Mouse (Mus musculus) forebrain, embryonic 15.5 days (tissue): ENCODE measurements around the gene Vill. TPM values are rescaled to one million over a fixed set of nuclear protein-coding genes. Genes with fewer than 3 reads are reported as not detected.

Source experiments
- ATAC-seq: fragments of 200-750 bp; cut with Nextera tagmentation; replicated peaks from 2 replicates; pipeline ENCODE4 v1.8.0; 2017; ENCODE audit warnings: mild to moderate bottlenecking, moderate TSS enrichment, moderate library complexity
- H3K27ac ChIP-seq: fragments of 300-500 bp; sonication (generic); replicated peaks from 2 replicates; pipeline ENCODE4 v1.5.1; 2015; ENCODE audit warnings: mild to moderate bottlenecking, inconsistent platforms
- H3K27me3 ChIP-seq: fragments of 300-500 bp; sonication (generic); 2 replicates; pipeline ENCODE4 v1.6.1; 2015; ENCODE audit warnings: inconsistent platforms
- H3K36me3 ChIP-seq: fragments of 300-500 bp; sonication (generic); 2 replicates; pipeline ENCODE4 v1.6.1; 2015; ENCODE audit warnings: mild to moderate bottlenecking, inconsistent platforms
- H3K4me1 ChIP-seq: fragments of 300-500 bp; sonication (generic); 2 replicates; pipeline ENCODE4 v1.6.1; 2015; ENCODE audit warnings: inconsistent platforms
- H3K4me2 ChIP-seq: fragments of 300-500 bp; sonication (generic); replicated peaks from 2 replicates; pipeline ENCODE4 v1.6.1; 2015; ENCODE audit warnings: mild to moderate bottlenecking, inconsistent platforms
- H3K4me3 ChIP-seq: fragments of 300-500 bp; sonication (generic); 2 replicates; pipeline ENCODE4 v1.5.1; 2015; ENCODE audit warnings: mild to moderate bottlenecking, inconsistent platforms
- H3K9ac ChIP-seq: fragments of 300-500 bp; sonication (generic); replicated peaks from 2 replicates; pipeline ENCODE4 v1.6.1; 2015; ENCODE audit warnings: mild to moderate bottlenecking, inconsistent platforms
- H3K9me3 ChIP-seq: fragments of 300-500 bp; sonication (generic); 2 replicates; pipeline ENCODE4 v1.6.1; 2016; ENCODE audit warnings: inconsistent platforms
- WGBS: fragments of 180-500 bp; shearing (Covaris S2); methylation state at CpG from one replicate; pipeline ENCODE4 v1.1.7; 2015; ENCODE audit warnings: mixed read lengths; 5-methylcytosine and 5-hydroxymethylcytosine counted together
- polyA plus RNA-seq: library from polyadenylated mRNA; unstranded; fragments of >200 nt; fragmentation: Nextera tagmentation; extraction: Ambion mirVana; gene quantifications from 2 replicates; pipeline ENCODE4 v1.2.1, GENCODE M21; 2015

Vill gene
- 2.1 and 2.7 TPM in 2 replicates for polyA plus RNA-seq

DNA sequence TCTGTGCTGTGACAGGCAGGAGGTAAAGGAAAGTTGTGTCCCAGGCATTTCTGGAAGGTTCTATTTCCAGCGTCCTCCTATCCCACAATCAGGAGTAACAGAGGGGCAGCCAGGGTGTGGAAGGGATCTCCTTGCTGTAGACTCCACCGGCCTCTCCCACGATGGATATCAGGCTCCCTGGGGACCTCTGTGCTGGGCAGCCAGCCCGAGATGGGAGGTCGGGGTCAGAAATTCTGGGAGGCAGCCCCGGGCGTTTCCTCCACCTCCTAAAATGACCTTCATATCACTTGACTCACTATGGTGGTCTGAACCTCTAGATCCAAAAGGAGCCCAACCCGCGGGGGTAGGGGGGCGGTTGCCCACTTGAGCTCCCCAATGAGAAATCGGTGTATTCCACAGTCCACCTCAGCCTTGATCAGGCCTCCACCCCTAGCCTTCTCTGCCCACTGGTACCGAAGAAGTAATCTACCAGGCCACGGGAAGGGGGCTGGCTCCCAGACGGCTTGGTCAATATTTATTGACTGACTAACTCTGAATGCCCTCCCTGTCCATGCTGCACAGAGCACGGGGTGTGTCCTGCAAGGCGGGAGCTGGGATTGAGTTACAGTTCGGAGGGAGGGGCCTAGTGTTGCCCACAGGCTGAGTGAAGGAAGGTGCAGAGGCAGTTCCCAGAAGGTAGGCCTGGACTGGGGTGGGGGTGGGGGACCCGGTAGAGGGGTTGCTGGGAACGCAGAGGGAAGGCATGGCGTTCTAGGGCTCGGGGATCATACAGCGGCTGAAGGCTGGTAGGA, at the start of gene Vill:
Gene Vill (plus strand): TSS at position 625 of the 791 bp plus-strand sequence.
- no peaks in the 10 kb centered on the region for H3K9me3 ChIP-seq
- peak within 1 kb of the TSS; percentile 32 for H3K4me2 ChIP-seq
- 22% methylated on average over 22 of the region's 22 CpGs for WGBS
- no peak within 1 kb of the TSS for H3K27ac ChIP-seq
- peak; percentile 57; the same call in 1 of the 2 replicates for ATAC-seq
- no peaks in the 10 kb centered on the region for H3K36me3 ChIP-seq
- no peak within 1 kb of the TSS for H3K9ac ChIP-seq
- H3K4me1 ChIP-seq = peaks cover 8% of the 10 kb centered on the region
- H3K4me3 ChIP-seq = peak within 1 kb of the TSS; percentile 12
- no peaks in the 10 kb centered on the region for H3K27me3 ChIP-seq

DNA sequence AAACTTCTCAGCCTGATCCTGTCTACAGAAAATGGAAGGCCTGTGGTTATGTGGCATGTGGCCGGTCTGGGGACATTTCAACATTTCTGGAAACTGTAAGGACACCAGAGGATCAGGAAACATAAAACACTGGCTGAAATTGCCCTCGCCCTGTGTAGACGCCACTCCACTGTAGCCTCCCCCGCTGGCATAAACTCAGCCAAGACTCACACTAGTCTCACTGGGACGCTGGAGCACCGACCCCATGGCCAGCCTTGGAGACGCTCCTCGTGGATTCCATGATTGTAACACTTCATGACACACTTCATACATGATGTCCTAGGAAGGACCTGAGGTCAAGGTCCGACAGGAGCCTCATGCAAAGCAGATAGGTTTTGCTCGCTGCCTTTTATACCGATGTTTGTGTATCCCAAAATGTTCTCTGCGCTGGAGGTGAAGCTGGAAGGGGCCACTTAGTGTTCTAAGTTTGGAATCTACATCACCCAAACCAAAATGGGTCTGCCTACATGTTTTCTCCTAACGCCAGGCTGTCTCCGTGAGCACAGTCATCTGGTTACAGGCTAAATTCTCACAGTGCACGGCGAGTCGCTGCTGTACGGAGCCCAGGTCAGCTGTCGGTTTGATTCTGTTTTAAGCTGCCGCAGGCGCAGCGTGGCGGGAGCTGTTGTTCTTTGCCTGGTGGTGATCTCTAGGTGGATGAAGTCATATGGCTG, 48.4 kb upstream of the Vill start:
- no peak for ATAC-seq
- WGBS = 91% methylated on average over 23 of the region's 23 CpGs
- Histone ChIP-seq H3K27me3 (no peaks in the 10 kb centered on the region), H3K9me3 (no peaks in the 10 kb centered on the region), H3K27ac (no peak overlapping the region), H3K4me1 (peaks cover 4% of the 10 kb centered on the region), H3K4me2 (no peak overlapping the region), H3K36me3 (no peaks in the 10 kb centered on the region), H3K9ac (no peak overlapping the region), H3K4me3 (no peak overlapping the region)

DNA sequence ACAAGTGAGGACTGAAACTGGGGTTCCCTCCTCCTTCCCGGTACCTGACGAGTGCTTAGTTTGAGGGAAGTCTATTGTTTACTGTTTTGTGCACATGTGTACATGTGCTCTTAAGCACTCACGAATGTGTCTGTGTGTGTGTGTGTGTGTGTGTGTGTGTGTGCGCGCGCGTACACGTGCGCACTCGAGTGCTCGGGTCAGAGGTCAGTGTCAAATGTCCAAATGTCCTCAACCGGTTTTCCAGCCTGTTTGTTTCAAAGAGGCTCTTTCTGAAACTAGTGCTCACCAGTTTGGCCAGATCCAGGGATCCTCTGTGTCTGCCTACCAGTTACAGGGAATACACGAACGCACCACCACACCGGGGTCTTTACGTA, 47.9 kb upstream of the Vill start:
- Histone ChIP-seq H3K9me3 (no peaks in the 10 kb centered on the region), H3K4me3 (no peak overlapping the region), H3K9ac (no peak overlapping the region), H3K27me3 (no peaks in the 10 kb centered on the region), H3K27ac (no peak overlapping the region), H3K4me2 (no peak overlapping the region), H3K36me3 (no peaks in the 10 kb centered on the region), H3K4me1 (peaks cover 4% of the 10 kb centered on the region)
- WGBS = 91% methylated on average over 16 of the region's 16 CpGs
- ATAC-seq = no peak

DNA sequence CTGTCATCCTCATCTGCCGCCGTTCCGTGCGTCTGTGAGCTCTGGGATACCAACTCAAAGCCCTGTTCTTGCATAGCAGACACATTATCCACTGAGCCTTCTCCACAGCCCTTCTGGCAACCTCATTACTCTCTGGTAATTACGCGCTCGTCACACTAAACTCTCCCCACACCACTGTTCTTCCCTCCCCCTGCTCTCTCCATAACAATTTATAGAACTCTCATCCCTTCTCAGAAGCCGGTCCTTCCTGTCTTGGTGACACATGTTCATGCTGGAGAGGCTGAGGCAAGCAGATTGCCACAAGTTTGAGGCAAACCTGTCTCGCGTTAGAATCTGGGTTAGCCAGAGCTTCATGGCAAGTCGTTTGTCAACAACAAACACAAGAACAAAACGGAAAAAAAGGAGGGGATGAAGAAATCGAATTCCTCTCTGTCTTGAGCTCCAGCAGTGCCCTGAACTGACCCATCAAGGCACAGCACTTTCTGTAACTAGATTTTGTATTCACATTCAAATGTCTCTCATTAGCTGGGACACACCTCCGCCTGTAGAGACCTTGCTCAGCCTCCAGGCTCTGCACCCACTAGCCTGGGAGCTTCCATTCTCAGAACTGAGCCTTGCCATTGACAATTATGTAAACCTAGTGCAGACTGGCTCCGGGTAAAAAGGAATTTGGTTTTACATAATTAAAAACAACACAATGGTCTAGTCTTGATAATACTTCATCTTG, 47.1 kb upstream of the Vill start:
- ATAC-seq = no peak
- no peaks in the 10 kb centered on the region for H3K36me3 ChIP-seq

DNA sequence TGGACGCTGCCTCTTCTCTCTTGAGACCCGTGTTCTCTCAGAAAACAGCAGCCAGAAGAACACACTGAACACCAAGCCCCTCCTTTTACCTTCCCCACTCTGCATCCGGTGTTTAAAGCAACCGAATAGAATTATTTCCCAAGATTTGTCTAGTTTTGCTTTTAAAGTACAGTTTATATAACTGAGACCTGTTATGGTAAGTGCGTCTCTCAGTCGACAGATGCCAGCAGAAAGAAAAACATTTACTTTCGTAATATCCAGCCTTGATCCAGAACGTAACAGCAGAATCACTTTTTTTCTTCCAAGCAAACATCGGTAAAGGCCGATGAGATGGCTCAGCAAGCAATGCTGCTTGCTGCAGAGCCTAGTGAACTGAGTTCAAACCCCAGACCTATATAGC, 45.3 kb upstream of the Vill start:
- no peaks in the 10 kb centered on the region for H3K27me3 ChIP-seq
- 89% methylated on average over 10 of the region's 10 CpGs for WGBS
- H3K4me1 ChIP-seq = peaks cover 4% of the 10 kb centered on the region
- no peaks in the 10 kb centered on the region for H3K36me3 ChIP-seq
- H3K9ac ChIP-seq = no peak overlapping the region
- H3K27ac ChIP-seq = no peak overlapping the region
- H3K4me2 ChIP-seq = no peak overlapping the region
- no peak overlapping the region for H3K4me3 ChIP-seq
- ATAC-seq = no peak
- H3K9me3 ChIP-seq = no peaks in the 10 kb centered on the region

More for the DNA sequence above, 47.1 kb upstream of the Vill start:
- Histone ChIP-seq H3K4me2 (no peak overlapping the region), H3K27me3 (no peaks in the 10 kb centered on the region), H3K27ac (no peak overlapping the region), H3K9me3 (no peaks in the 10 kb centered on the region), H3K4me1 (peaks cover 4% of the 10 kb centered on the region), H3K9ac (no peak overlapping the region), H3K4me3 (no peak overlapping the region)
- WGBS = 46% methylated on average over 15 of the region's 15 CpGs

DNA sequence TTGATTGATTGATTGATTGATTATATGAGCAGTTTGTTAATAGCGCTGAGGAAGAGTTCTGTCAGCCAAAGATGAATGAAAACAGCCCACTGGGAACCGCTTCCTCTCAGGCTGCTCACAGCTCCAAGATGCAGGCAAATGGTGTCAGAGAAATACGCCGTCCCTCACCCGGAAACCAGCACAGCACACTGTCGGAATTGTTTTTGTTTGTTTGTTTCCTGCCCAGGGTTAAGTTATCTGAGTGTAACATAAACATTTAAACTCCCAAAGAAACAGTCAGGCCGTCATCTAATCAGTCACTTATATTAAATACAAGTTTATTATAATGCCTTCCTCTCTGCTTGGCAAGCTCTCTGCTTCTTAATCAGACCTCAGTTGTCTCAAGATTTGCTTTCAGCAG, 43.7 kb upstream of the Vill start:
- H3K4me2 ChIP-seq = no peak overlapping the region
- H3K27ac ChIP-seq = no peak overlapping the region
- no peak for ATAC-seq

DNA sequence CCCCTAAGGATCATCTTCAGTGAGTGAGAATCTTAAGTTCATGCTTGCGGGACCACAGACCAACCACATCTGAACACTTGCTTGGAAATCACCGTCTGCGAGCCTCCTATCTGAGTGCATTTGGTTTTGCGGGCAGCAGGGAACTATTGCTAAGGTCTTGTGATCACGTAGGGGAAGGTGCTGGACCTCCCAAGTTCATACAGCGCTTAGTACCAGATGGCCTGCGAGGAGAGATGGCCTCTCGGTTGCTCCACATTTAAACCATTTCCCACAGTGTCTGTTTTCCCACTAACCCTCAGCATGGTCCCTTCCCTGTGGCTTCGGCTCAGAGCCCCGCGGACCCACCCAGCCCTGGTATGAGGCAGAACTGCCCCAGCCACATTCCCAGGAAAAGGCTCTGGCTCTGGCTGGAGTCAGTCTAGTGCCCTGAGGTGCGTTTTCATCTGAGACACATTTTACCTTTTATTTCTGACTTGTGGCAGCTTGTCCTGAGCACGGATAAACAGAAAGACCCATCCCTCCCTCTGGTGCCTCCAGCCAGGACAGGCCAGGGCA, 42.3 kb upstream of the Vill start:
- Histone ChIP-seq H3K36me3 (0 out of 2 replicates have a peak, but pooled peaks cover 5% of the 10 kb centered on the region), H3K9me3 (no peaks in the 10 kb centered on the region), H3K4me1 (no peaks in the 10 kb centered on the region; the same call in 1 of the 2 replicates), H3K4me3 (no peak overlapping the region), H3K4me2 (no peak overlapping the region), H3K27me3 (no peaks in the 10 kb centered on the region), H3K27ac (no peak overlapping the region), H3K9ac (no peak overlapping the region)
- no peak for ATAC-seq
- WGBS = 88% methylated on average over 13 of the region's 13 CpGs

More for the DNA sequence above, 43.7 kb upstream of the Vill start:
- Histone ChIP-seq H3K4me1 (peaks cover 4% of the 10 kb centered on the region), H3K9me3 (no peaks in the 10 kb centered on the region), H3K27me3 (no peaks in the 10 kb centered on the region), H3K4me3 (no peak overlapping the region), H3K9ac (no peak overlapping the region), H3K36me3 (no peaks in the 10 kb centered on the region)
- WGBS = 74% methylated on average over 7 of the region's 7 CpGs

DNA sequence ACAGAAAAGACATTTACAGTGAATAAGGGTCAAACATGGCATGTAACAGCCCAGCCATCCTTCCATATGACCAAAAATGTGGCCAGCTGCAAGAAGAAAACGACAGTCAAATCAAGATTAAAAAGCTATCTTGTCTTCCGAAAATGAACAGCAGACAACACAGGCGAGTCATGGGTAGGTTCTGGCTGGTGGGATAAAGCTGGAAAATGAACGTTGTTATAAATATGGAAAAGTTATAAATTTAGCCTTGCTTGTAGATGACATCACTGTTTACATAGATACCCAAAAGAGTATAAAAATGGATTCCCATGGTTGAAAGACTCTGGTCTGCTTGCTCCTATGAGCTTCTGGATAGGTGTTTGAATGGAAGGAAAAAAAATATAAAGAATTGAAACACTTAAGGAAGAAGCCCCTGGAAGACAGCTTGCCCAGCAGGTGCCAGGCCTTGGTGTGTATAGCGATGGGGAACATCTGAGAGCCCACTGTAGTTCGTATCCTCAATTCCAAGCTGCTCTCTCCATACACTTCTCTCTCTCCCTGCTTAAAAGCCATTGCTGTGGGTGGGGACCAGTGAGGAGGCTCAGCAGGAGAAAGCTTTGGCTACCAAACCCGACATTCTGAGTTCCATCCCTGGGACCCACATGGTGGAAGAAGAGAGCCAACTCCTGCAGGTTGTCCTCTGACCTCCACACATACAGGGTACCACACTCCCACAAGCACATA, 35.6 kb upstream of the Vill start:
- 84% methylated on average over 7 of the region's 7 CpGs for WGBS

DNA sequence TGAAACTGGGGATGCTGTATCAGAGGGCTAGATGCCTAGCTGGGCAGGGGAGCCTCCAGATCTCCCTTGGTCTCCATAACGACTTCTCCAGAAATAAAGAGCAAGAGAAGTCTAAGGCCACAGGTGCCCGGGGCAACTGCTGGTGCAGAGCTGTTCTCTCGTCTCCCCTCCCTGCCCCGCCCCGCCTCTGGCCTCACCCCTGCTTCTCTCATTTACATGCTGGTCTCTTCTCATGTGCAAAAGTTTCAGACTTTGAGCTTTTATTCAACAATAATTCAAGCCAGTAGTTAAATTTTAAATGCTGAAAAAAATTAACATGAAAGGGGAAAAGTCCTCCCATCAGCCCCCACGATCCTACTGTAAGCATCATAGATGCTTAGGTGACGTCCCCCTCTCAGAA, 30.8 kb upstream of the Vill start:
- no peak for ATAC-seq
- H3K27ac ChIP-seq = no peak overlapping the region
- WGBS = 73% methylated on average over 7 of the region's 7 CpGs
- H3K9ac ChIP-seq = no peak overlapping the region
- H3K4me1 ChIP-seq = no peaks in the 10 kb centered on the region
- H3K9me3 ChIP-seq = no peaks in the 10 kb centered on the region
- no peak overlapping the region for H3K4me2 ChIP-seq
- H3K36me3 ChIP-seq = peaks cover 4% of the 10 kb centered on the region
- no peak overlapping the region for H3K4me3 ChIP-seq
- H3K27me3 ChIP-seq = no peaks in the 10 kb centered on the region

More for the DNA sequence above, 35.6 kb upstream of the Vill start:
- Histone ChIP-seq H3K27ac (no peak overlapping the region), H3K36me3 (peaks cover 9% of the 10 kb centered on the region), H3K9ac (no peak overlapping the region), H3K27me3 (no peaks in the 10 kb centered on the region), H3K9me3 (no peaks in the 10 kb centered on the region), H3K4me2 (no peak overlapping the region), H3K4me3 (no peak overlapping the region), H3K4me1 (no peaks in the 10 kb centered on the region)
- no peak for ATAC-seq

DNA sequence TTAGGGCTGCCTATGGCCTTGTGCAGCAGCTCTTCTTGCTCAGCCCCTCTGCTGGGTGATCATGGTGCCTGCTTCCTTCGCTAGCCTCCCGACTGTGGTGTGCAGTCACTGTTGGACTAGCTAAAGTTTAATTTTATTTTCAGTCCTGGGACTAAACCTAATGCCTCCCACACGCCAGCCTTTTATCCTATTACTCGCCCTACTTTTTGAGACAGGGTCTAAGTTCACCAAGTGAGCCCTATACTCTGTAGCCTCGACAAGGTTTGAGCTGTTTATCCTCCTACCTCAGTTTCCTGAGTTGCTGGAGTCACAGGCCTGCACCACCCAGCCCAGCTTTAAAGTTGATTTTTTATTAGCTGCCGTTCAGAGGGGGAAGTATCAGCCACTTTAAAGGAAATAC, 27.3 kb upstream of the Vill start:
- no peak for ATAC-seq
- Histone ChIP-seq H3K4me2 (no peak overlapping the region), H3K4me1 (no peaks in the 10 kb centered on the region), H3K36me3 (0 out of 2 replicates have a peak, but pooled peaks cover 2% of the 10 kb centered on the region), H3K4me3 (no peak overlapping the region), H3K27me3 (no peaks in the 10 kb centered on the region), H3K9ac (no peak overlapping the region), H3K9me3 (no peaks in the 10 kb centered on the region), H3K27ac (no peak overlapping the region)
- WGBS = 85% methylated on average over 6 of the region's 6 CpGs

DNA sequence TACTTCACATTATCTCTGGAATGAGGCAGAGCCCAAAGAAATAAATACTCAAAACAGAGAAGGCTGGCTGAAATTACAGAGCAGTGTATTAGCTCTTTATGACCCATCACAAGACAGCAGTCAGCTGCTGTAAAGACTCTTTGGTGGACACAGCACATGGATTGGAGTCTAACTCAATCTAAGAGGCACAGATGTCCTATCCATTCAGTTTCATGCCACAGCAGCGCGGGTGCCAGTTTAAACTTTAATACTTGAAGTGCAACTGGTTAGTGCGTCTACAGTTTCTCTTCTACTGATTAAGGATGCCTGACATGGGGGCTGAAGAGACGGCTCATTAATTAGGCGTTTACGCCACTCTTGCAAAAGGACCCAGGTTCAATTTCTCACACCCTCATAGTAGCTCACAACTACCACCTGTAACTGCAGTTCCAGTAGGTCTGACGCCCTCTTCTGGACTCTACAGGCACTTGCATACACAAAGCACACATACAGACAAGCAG, 26.7 kb upstream of the Vill start:
- Histone ChIP-seq H3K9me3 (no peaks in the 10 kb centered on the region), H3K4me2 (no peak overlapping the region), H3K9ac (no peak overlapping the region), H3K4me1 (no peaks in the 10 kb centered on the region), H3K36me3 (0 out of 2 replicates have a peak, but pooled peaks cover 2% of the 10 kb centered on the region), H3K27me3 (no peaks in the 10 kb centered on the region), H3K27ac (no peak overlapping the region), H3K4me3 (no peak overlapping the region)
- 75% methylated on average over 7 of the region's 7 CpGs for WGBS
- ATAC-seq = no peak
